In the genomic region with DNA sequence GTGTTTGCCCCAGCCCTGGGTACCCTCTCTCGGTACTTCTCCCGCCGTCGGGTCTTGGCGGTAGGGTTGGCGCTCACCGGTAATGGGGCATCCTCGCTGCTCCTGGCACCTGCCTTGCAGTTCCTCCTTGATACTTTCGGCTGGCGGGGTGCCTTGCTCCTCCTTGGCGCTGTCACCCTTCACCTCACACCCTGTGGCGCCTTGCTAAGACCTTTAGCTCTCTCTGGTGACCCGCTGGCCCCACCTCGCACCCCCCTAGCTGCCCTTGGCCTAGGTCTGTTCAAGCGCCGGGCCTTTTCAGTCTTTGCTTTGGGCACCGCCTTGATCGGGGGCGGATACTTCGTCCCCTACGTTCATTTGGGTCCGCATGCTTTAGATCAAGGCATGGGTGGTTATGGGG, we compare ENCODE assay signal across 10 mouse cellular contexts. TPM values are rescaled to one million over a fixed set of nuclear protein-coding genes. Genes with fewer than 3 reads are reported as not detected.
DNase-seq lines count a peak whose midpoint lies in the region; ATAC-seq and TF ChIP-seq lines count a peak whose summit lies in the region.
"Had no signal": no experiment of that assay in that cellular context is flagged by ENCODE, and none has a peak within 500 bp of the region (broad histone marks: within the 10 kb centered on the region; RNA-seq: fewer than 3 reads in every experiment).

No protein-coding gene starts in this region.

- no peak overlapping the region for H3K27ac ChIP-seq in heart, embryonic 12.5 days (ENCODE audit: poor library complexity, severe bottlenecking)
- H3K27ac ChIP-seq in hindbrain, postnatal 0 days = no peak overlapping the region
- H3K27ac ChIP-seq in midbrain, embryonic 15.5 days = no peak overlapping the region
- H3K27ac ChIP-seq: limb, embryonic 15.5 days had no signal

- TF ChIP-seq CTCF in hindbrain, postnatal 0 days (IDR thresholded peaks at IDR 0.05; ENCODE audit: low read depth) = no peak

- no peak overlapping the region for H3K9ac ChIP-seq in heart, embryonic 12.5 days
- no peak overlapping the region for H3K9ac ChIP-seq in hindbrain, postnatal 0 days (replicated peaks; ENCODE audit: low read length)
- no peak overlapping the region for H3K9ac ChIP-seq in midbrain, embryonic 15.5 days
- H3K9ac ChIP-seq: limb, embryonic 15.5 days had no signal

- intact Hi-C loops in heart, postnatal 10 days (cut with DNase I) = no loop called here

- no peaks in the 10 kb centered on the region for H3K9me3 ChIP-seq in heart, embryonic 12.5 days (replicated peaks)
- H3K9me3 ChIP-seq in hindbrain, postnatal 0 days (ENCODE audit: low read length) = no peaks in the 10 kb centered on the region
- no peaks in the 10 kb centered on the region for H3K9me3 ChIP-seq in midbrain, embryonic 15.5 days
- H3K9me3 ChIP-seq: limb, embryonic 15.5 days had no signal

- no peak for DNase-seq in heart, postnatal 10 days
- DNase-seq in cerebellum, adult 9-11 months = peak; percentile 80
- DNase-seq in hindbrain, postnatal 0 days (ENCODE audit: low spot score) = no peak
- DNase-seq in lung, postnatal 10 days = no peak
- no peak for DNase-seq in right cerebral cortex, postnatal 36 days (ENCODE audit: low spot score in 2 of 2)
- no peak for DNase-seq in right cerebral cortex, postnatal 14 days
- DNase-seq: gastrocnemius, postnatal 25 days had no signal

- H3K27me3 ChIP-seq in heart, embryonic 12.5 days (replicated peaks) = peaks cover 77% of the 10 kb centered on the region
- H3K27me3 ChIP-seq in hindbrain, postnatal 0 days (ENCODE audit: insufficient read depth, low read length) = no peaks in the 10 kb centered on the region
- H3K27me3 ChIP-seq in midbrain, embryonic 15.5 days (replicated peaks) = peaks cover 38% of the 10 kb centered on the region

- peak overlapping the region; percentile 40; the same call in 1 of the 2 replicates for H3K4me3 ChIP-seq in heart, embryonic 12.5 days
- no peak overlapping the region for H3K4me3 ChIP-seq in hindbrain, postnatal 0 days (ENCODE audit: low read length)
- no peak overlapping the region for H3K4me3 ChIP-seq in midbrain, embryonic 15.5 days

- H3K4me1 ChIP-seq in heart, embryonic 12.5 days (replicated peaks) = peaks cover 37% of the 10 kb centered on the region
- H3K4me1 ChIP-seq in hindbrain, postnatal 0 days (ENCODE audit: insufficient read depth, low read length) = peaks cover 22% of the 10 kb centered on the region; the same call in 1 of the 2 replicates
- H3K4me1 ChIP-seq in midbrain, embryonic 15.5 days = peaks cover 47% of the 10 kb centered on the region

- WGBS in heart, embryonic 12.5 days = 14% methylated on average over 22 of the region's 22 CpGs
- WGBS in hindbrain, postnatal 0 days = 15% methylated on average over 22 of the region's 22 CpGs
- 8% methylated on average over 22 of the region's 22 CpGs for WGBS in midbrain, embryonic 15.5 days

- ATAC-seq in heart, embryonic 12.5 days (ENCODE audit: insufficient number of reproducible peaks, low FRiP score) = no peak
- ATAC-seq in hindbrain, postnatal 0 days = no peak
- no peak for ATAC-seq in midbrain, embryonic 15.5 days (replicated peaks)

- H3K36me3 ChIP-seq in heart, embryonic 12.5 days = no peaks in the 10 kb centered on the region
- peaks cover 3% of the 10 kb centered on the region; the same call in 1 of the 2 replicates for H3K36me3 ChIP-seq in hindbrain, postnatal 0 days (ENCODE audit: insufficient read depth, low read length)
- H3K36me3 ChIP-seq in midbrain, embryonic 15.5 days (replicated peaks) = 0 out of 2 replicates have a peak, but pooled peaks cover 6% of the 10 kb centered on the region
- H3K36me3 ChIP-seq: limb, embryonic 15.5 days had no signal

- H3K4me2 ChIP-seq in heart, embryonic 12.5 days = peak overlapping the region; percentile 72
- peak overlapping the region; percentile 77 for H3K4me2 ChIP-seq in hindbrain, postnatal 0 days (ENCODE audit: low read depth, low read length)
- H3K4me2 ChIP-seq in midbrain, embryonic 15.5 days = peak overlapping the region; percentile 59; the same call in 1 of the 2 replicates

RNA-seq across cellular contexts. Expression of a gene that starts 2.7 kb away (rescaled TPM):
- 0.41 and 1.1 TPM in 2 replicates for polyA plus RNA-seq in heart, embryonic 12.5 days (2016; fragmentation: Nextera tagmentation; extraction: Ambion mirVana)
- under 1 TPM; 0.20 to 0.91 TPM for total RNA-seq in heart, postnatal 10 days (2021)
- 13.4 and 23.7 TPM in 2 replicates for total RNA-seq in hindbrain, postnatal 0 days (2014; rRNA removed)
- polyA plus RNA-seq in hindbrain, postnatal 0 days (2015; fragmentation: Nextera tagmentation; extraction: Ambion mirVana) = 12.9 and 14.3 TPM in 2 replicates
- polyA plus RNA-seq in midbrain, embryonic 15.5 days (2015; fragmentation: Nextera tagmentation; extraction: Ambion mirVana) = 6.4 and 8.6 TPM in 2 replicates
- total RNA-seq: gastrocnemius, postnatal 25 days had no signal

RNA-seq across cellular contexts. Expression of a gene that starts 5.6 kb away (rescaled TPM):
- 7.7 and 9.1 TPM in 2 replicates for polyA plus RNA-seq in heart, embryonic 12.5 days (2016; fragmentation: Nextera tagmentation; extraction: Ambion mirVana)
- total RNA-seq in heart, postnatal 10 days (2021) = 1 to 10 TPM; 5.2 to 6.8 TPM
- 15.3 and 17.2 TPM in 2 replicates for total RNA-seq in hindbrain, postnatal 0 days (2014; rRNA removed)
- 9.4 and 10.8 TPM in 2 replicates for polyA plus RNA-seq in hindbrain, postnatal 0 days (2015; fragmentation: Nextera tagmentation; extraction: Ambion mirVana)
- 14.2 and 15.0 TPM in 2 replicates for polyA plus RNA-seq in midbrain, embryonic 15.5 days (2015; fragmentation: Nextera tagmentation; extraction: Ambion mirVana)

RNA-seq across cellular contexts. Expression of a gene that starts 14.3 kb away (rescaled TPM):
- 17.6 and 19.6 TPM in 2 replicates for polyA plus RNA-seq in heart, embryonic 12.5 days (2016; fragmentation: Nextera tagmentation; extraction: Ambion mirVana)
- 10 to 100 TPM; 54.7 to 55.5 TPM for total RNA-seq in heart, postnatal 10 days (2021)
- total RNA-seq in hindbrain, postnatal 0 days (2014; rRNA removed) = 4.9 and 5.0 TPM in 2 replicates
- 2.4 and 2.7 TPM in 2 replicates for polyA plus RNA-seq in hindbrain, postnatal 0 days (2015; fragmentation: Nextera tagmentation; extraction: Ambion mirVana)
- 5.3 and 5.6 TPM in 2 replicates for polyA plus RNA-seq in midbrain, embryonic 15.5 days (2015; fragmentation: Nextera tagmentation; extraction: Ambion mirVana)

RNA-seq across cellular contexts. Expression of a gene that starts 22.4 kb away (rescaled TPM):
- polyA plus RNA-seq in heart, embryonic 12.5 days (2016; fragmentation: Nextera tagmentation; extraction: Ambion mirVana) = 125 and 126 TPM in 2 replicates
- total RNA-seq in heart, postnatal 10 days (2021) = 10 to 100 TPM; 54.8 to 60.8 TPM
- total RNA-seq in hindbrain, postnatal 0 days (2014; rRNA removed) = 61.6 and 96.0 TPM in 2 replicates
- polyA plus RNA-seq in hindbrain, postnatal 0 days (2015; fragmentation: Nextera tagmentation; extraction: Ambion mirVana) = 172 and 185 TPM in 2 replicates
- polyA plus RNA-seq in midbrain, embryonic 15.5 days (2015; fragmentation: Nextera tagmentation; extraction: Ambion mirVana) = 173 TPM in 2 replicates

RNA-seq across cellular contexts. Expression of a gene that starts 24.3 kb away (rescaled TPM):
- 9.0 and 9.5 TPM in 2 replicates for polyA plus RNA-seq in heart, embryonic 12.5 days (2016; fragmentation: Nextera tagmentation; extraction: Ambion mirVana)
- total RNA-seq in heart, postnatal 10 days (2021) = 1 to 10 TPM; 3.3 to 3.4 TPM
- total RNA-seq in hindbrain, postnatal 0 days (2014; rRNA removed) = 1.9 and 2.8 TPM in 2 replicates
- polyA plus RNA-seq in hindbrain, postnatal 0 days (2015; fragmentation: Nextera tagmentation; extraction: Ambion mirVana) = 14.2 and 15.2 TPM in 2 replicates
- polyA plus RNA-seq in midbrain, embryonic 15.5 days (2015; fragmentation: Nextera tagmentation; extraction: Ambion mirVana) = 13.0 and 14.1 TPM in 2 replicates
